Mouse (Mus musculus): Measurements from ENCODE around the gene Hal.

GRCm38 (mm10) chr10:93552596-93552995 is 64.0 kb downstream of the Hal start:
- no peak for TF ChIP-seq TAL1 (conservative IDR thresholded peaks at IDR 0.05; ENCODE audit: low read depth, low read length)
- no peak for TF ChIP-seq CTCF (IDR thresholded peaks at IDR 0.05; ENCODE audit: low read depth, low read length)
- no peak for TF ChIP-seq GATA1 (IDR thresholded peaks at IDR 0.05; ENCODE audit: borderline replicate concordance, low read length)
- no peak for TF ChIP-seq POLR2AphosphoS5 (IDR thresholded peaks at IDR 0.05; ENCODE audit: insufficient replicate concordance, low read depth, low read length)
- TF ChIP-seq GATA2 (IDR thresholded peaks at IDR 0.05; ENCODE audit: borderline replicate concordance, low read depth, low read length), result no peak

All from G1E (cell line).